Mouse (Mus musculus) adipocyte (in vitro differentiated cells): ENCODE measurements around the gene Brwd1.
"Not testable (repeated sequence)": the region's sequence is repeated elsewhere in the genome, so short reads cannot be mapped to it uniquely, and the experiment has no call there.

Source experiments
- DNase-seq: peaks from one replicate; pipeline ENCODE4 v3.0.0-alpha.2; 2016; ENCODE audit warnings: low spot score

Gene Brwd1

GRCm38 (mm10) chr16:95984911-95985310 lies 97.4 kb downstream of the Brwd1 start:
- DNase-seq = no peak

GRCm38 (mm10) chr16:95983601-95984000 lies 98.7 kb downstream of the Brwd1 start:
- peak; percentile 28 for DNase-seq

GRCm38 (mm10) chr16:95970841-95971240 lies 111.5 kb downstream of the Brwd1 start:
- DNase-seq = no peak

- DNase-seq = no peak
Measured at GRCm38 (mm10) chr16:95967455-95967854, 114.9 kb downstream of the Brwd1 start.

- peak; percentile 80 for DNase-seq
Measured at GRCm38 (mm10) chr16:95964427-95965023, 117.8 kb downstream of the Brwd1 start.

- DNase-seq = not testable (repeated sequence)
Measured at GRCm38 (mm10) chr16:95961484-95961883, 120.8 kb downstream of the Brwd1 start.

- not testable (repeated sequence) for DNase-seq
Measured at GRCm38 (mm10) chr16:95960689-95961088, 121.6 kb downstream of the Brwd1 start.

- DNase-seq = no peak
Measured at GRCm38 (mm10) chr16:95958080-95958479, 124.2 kb downstream of the Brwd1 start.

- DNase-seq = no peak
Measured at GRCm38 (mm10) chr16:95956618-95957017, 125.7 kb downstream of the Brwd1 start.

GRCm38 (mm10) chr16:95955716-95956346 lies 126.5 kb downstream of the Brwd1 start:
- no peak for DNase-seq

- DNase-seq = no peak
Measured at GRCm38 (mm10) chr16:95954341-95954740, 128.0 kb downstream of the Brwd1 start.

GRCm38 (mm10) chr16:95953159-95953650 lies 129.1 kb downstream of the Brwd1 start:
- DNase-seq = no peak

- no peak for DNase-seq
Measured at GRCm38 (mm10) chr16:95951471-95951870, 130.9 kb downstream of the Brwd1 start.

- DNase-seq = peak; percentile 98
Measured at GRCm38 (mm10) chr16:95945389-95946311, 136.7 kb downstream of the Brwd1 start.

- DNase-seq = no peak
Measured at GRCm38 (mm10) chr16:95943186-95943585, 139.1 kb downstream of the Brwd1 start.
